Mouse (Mus musculus) olfactory bulb, adult 2 months (tissue): Measurements from ENCODE around the gene B3galt5.

Experiments used
- CTCF ChIP-seq: fragments of 200-500 bp; IDR thresholded peaks from 2 replicates; pipeline ENCODE4 v1.5.1; 2012; ENCODE audit warnings: low read depth, mild to moderate bottlenecking, low read length, moderate library complexity; ENCODE audit not compliant: insufficient read depth
- POLR2A ChIP-seq: fragments of 200-500 bp; IDR thresholded peaks from 2 replicates; pipeline ENCODE4 v1.6.1; 2012; ENCODE audit warnings: mild to moderate bottlenecking, low read depth, low read length, moderate library complexity; ENCODE audit not compliant: insufficient read depth

DNA sequence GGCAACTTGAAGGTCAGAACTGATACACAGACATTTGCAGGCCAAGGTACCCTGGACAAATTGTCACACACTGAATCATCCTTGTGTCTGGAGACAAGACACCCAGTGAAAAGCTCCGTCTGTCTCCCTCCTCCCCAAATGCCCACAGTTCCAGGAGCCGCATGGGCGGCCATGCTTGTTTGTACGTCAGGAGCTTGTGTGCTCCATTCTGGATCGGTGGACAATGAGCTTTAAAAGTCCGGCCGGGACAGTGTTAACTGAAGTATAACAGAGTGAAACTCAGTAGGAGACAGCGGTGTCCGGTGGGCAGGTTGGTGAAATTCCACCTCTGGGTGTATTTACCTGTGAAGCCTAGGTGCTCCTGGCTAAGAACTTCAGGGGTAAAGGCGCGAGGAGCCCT lies 129.3 kb downstream of the B3galt5 start:
- TF ChIP-seq CTCF (no peak), POLR2A (no peak)
